Mouse (Mus musculus): ENCODE results near the gene Psmd14. TPM values are rescaled to one million over a fixed set of nuclear protein-coding genes. Genes with fewer than 3 reads are reported as not detected.

The Psmd14 gene
- polyA plus RNA-seq, 1 experiment = 101 TPM

- Histone ChIP-seq H3ac (ENCODE audit: control insufficient read depth, insufficient read length) (no peak overlapping the region), H3K4me3 (no peak overlapping the region), H3K27me3 (ENCODE audit: control insufficient read depth, insufficient read depth, insufficient read length) (no peaks in the 10 kb centered on the region), H3K36me3 (ENCODE audit: control insufficient read depth, insufficient read depth) (no peaks in the 10 kb centered on the region), H3K4me2 (ENCODE audit: low read depth) (no peak overlapping the region), H3K79me2 (ENCODE audit: control insufficient read depth, insufficient read depth) (no peaks in the 10 kb centered on the region)
- TF ChIP-seq USF1 (IDR thresholded peaks at IDR 0.05; ENCODE audit: low read depth) = no peak
- TF ChIP-seq TCF12 (IDR thresholded peaks at IDR 0.05; ENCODE audit: insufficient read depth, poor library complexity, severe bottlenecking) = no peak
- TF ChIP-seq POLR2AphosphoS2 (IDR thresholded peaks at IDR 0.05; ENCODE audit: insufficient read length, low read depth) = no peak
- no peak for TF ChIP-seq POLR2A (IDR thresholded peaks at IDR 0.05; ENCODE audit: insufficient read length, low read depth)
- TF ChIP-seq REST (IDR thresholded peaks at IDR 0.05; ENCODE audit: insufficient read depth, insufficient read length) = no peak
These were observed 43.2 kb upstream of the Psmd14 start for GRCm38 (mm10) chr2:61668260-61668659.

GRCm38 (mm10) chr2:61674555-61674954 lies 36.9 kb upstream of the Psmd14 start:
- no peaks in the 10 kb centered on the region for H3K27me3 ChIP-seq (ENCODE audit: control insufficient read depth, insufficient read depth, insufficient read length)
- TF ChIP-seq POLR2A (IDR thresholded peaks at IDR 0.05; ENCODE audit: insufficient read length, low read depth) (no peak), MYOD1 (IDR thresholded peaks at IDR 0.05; ENCODE audit: control insufficient read depth in 1 of 3, insufficient read length in 2 of 3, low read depth in 2 of 3) (no peak), POLR2AphosphoS2 (IDR thresholded peaks at IDR 0.05; ENCODE audit: insufficient read length, low read depth) (no peak), REST (IDR thresholded peaks at IDR 0.05; ENCODE audit: insufficient read depth, insufficient read length) (no peak), E2F4 (IDR thresholded peaks at IDR 0.05; ENCODE audit: insufficient read depth) (no peak), TCF3 (IDR thresholded peaks at IDR 0.05; ENCODE audit: insufficient read length, low read depth) (no peak), MAX (IDR thresholded peaks at IDR 0.05; ENCODE audit: low read depth) (no peak), SRF (IDR thresholded peaks at IDR 0.05; ENCODE audit: control insufficient read depth, insufficient read length, low read depth) (no peak)
- H3K79me2 ChIP-seq (ENCODE audit: control insufficient read depth, insufficient read depth) = no peaks in the 10 kb centered on the region
- H3ac ChIP-seq (ENCODE audit: control insufficient read depth, insufficient read length) = no peak overlapping the region
- H3K4me2 ChIP-seq (ENCODE audit: low read depth) = no peak overlapping the region
- no peak overlapping the region for H3K4me3 ChIP-seq
- H3K36me3 ChIP-seq (ENCODE audit: control insufficient read depth, insufficient read depth) = no peaks in the 10 kb centered on the region

DNA sequence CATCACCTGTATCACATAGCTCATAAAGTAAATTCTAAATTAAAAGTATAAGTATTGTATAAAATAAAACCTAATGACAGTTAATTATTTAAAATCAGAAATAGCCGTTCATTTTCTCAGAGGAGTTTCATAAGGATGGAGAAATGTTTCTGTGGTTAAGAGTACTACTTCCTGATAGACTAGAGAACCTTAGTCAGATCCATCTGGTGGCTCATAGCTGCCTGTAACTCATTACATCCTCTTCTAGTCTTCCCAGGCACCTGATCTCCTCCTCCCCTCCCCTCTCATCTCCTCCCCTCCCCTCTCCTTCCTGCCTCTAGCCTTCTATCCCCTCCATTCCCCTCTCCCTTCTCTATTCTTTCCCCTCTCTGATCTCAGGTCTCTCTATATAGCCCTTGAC lies 29.9 kb upstream of the Psmd14 start:
- H3K79me2 ChIP-seq (ENCODE audit: control insufficient read depth, insufficient read depth) = no peaks in the 10 kb centered on the region
- H3K4me3 ChIP-seq = no peak overlapping the region
- TF ChIP-seq CEBPB (IDR thresholded peaks at IDR 0.05; ENCODE audit: insufficient read depth, poor library complexity, severe bottlenecking) (no peak), POLR2A (IDR thresholded peaks at IDR 0.05; ENCODE audit: insufficient read length, low read depth) (no peak), POLR2AphosphoS2 (IDR thresholded peaks at IDR 0.05; ENCODE audit: insufficient read length, low read depth) (no peak), TCF3 (IDR thresholded peaks at IDR 0.05; ENCODE audit: insufficient read length, low read depth) (no peak), MYOG (IDR thresholded peaks at IDR 0.05; ENCODE audit: control insufficient read depth in 1 of 3, insufficient read depth in 1 of 3, insufficient read length in 2 of 3, low read depth in 2 of 3) (no peak), REST (IDR thresholded peaks at IDR 0.05; ENCODE audit: insufficient read depth, insufficient read length) (no peak), MAX (IDR thresholded peaks at IDR 0.05; ENCODE audit: low read depth) (no peak), E2F4 (IDR thresholded peaks at IDR 0.05; ENCODE audit: insufficient read depth) (no peak), MYOD1 (IDR thresholded peaks at IDR 0.05; ENCODE audit: control insufficient read depth in 1 of 3, insufficient read length in 2 of 3, low read depth in 2 of 3) (no peak), USF1 (IDR thresholded peaks at IDR 0.05; ENCODE audit: low read depth) (no peak), TCF12 (IDR thresholded peaks at IDR 0.05; ENCODE audit: insufficient read depth, poor library complexity, severe bottlenecking) (no peak), SRF (IDR thresholded peaks at IDR 0.05; ENCODE audit: control insufficient read depth, insufficient read length, low read depth) (no peak)
- no peak overlapping the region for H3K4me2 ChIP-seq (ENCODE audit: low read depth)
- no peaks in the 10 kb centered on the region for H3K36me3 ChIP-seq (ENCODE audit: control insufficient read depth, insufficient read depth)
- H3K27me3 ChIP-seq (ENCODE audit: control insufficient read depth, insufficient read depth, insufficient read length) = peaks cover 4% of the 10 kb centered on the region
- H3ac ChIP-seq (ENCODE audit: control insufficient read depth, insufficient read length) = no peak overlapping the region

DNA sequence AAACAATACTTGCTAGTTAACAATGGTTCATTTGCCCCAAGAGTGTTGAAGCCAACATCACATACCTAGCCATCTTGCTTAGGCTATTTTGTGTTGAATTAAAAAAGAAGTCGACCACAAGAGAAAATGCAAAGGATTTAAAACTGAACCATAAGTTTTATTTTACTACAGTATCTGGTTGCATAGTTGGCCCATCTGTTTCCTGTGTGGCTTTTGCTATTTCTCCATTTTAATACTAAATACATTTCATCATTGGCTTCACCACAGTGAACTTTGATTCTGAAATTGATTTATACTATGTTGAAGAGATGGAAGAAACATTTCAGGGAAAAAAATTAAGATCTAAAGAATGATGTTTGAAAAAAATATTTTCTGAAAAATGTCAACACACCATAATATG lies 25.0 kb upstream of the Psmd14 start:
- Histone ChIP-seq H3K79me2 (ENCODE audit: control insufficient read depth, insufficient read depth) (no peaks in the 10 kb centered on the region), H3K4me2 (ENCODE audit: low read depth) (no peak overlapping the region), H3K27me3 (ENCODE audit: control insufficient read depth, insufficient read depth, insufficient read length) (no peaks in the 10 kb centered on the region), H3ac (ENCODE audit: control insufficient read depth, insufficient read length) (no peak overlapping the region), H3K4me3 (no peak overlapping the region), H3K36me3 (ENCODE audit: control insufficient read depth, insufficient read depth) (no peaks in the 10 kb centered on the region)
- TF ChIP-seq MYOD1 (IDR thresholded peaks at IDR 0.05; ENCODE audit: control insufficient read depth in 1 of 3, insufficient read length in 2 of 3, low read depth in 2 of 3) (no peak), SRF (IDR thresholded peaks at IDR 0.05; ENCODE audit: control insufficient read depth, insufficient read length, low read depth) (no peak), TCF3 (IDR thresholded peaks at IDR 0.05; ENCODE audit: insufficient read length, low read depth) (no peak), E2F4 (IDR thresholded peaks at IDR 0.05; ENCODE audit: insufficient read depth) (no peak), TCF12 (IDR thresholded peaks at IDR 0.05; ENCODE audit: insufficient read depth, poor library complexity, severe bottlenecking) (no peak), USF1 (IDR thresholded peaks at IDR 0.05; ENCODE audit: low read depth) (no peak), MYOG (IDR thresholded peaks at IDR 0.05; ENCODE audit: control insufficient read depth in 1 of 3, insufficient read depth in 1 of 3, insufficient read length in 2 of 3, low read depth in 2 of 3) (no peak), MAX (IDR thresholded peaks at IDR 0.05; ENCODE audit: low read depth) (no peak), CEBPB (IDR thresholded peaks at IDR 0.05; ENCODE audit: insufficient read depth, poor library complexity, severe bottlenecking) (no peak)

GRCm38 (mm10) chr2:61689086-61689485 lies 22.4 kb upstream of the Psmd14 start:
- TF ChIP-seq SRF (IDR thresholded peaks at IDR 0.05; ENCODE audit: control insufficient read depth, insufficient read length, low read depth) (no peak), POLR2AphosphoS2 (IDR thresholded peaks at IDR 0.05; ENCODE audit: insufficient read length, low read depth) (no peak), POLR2A (IDR thresholded peaks at IDR 0.05; ENCODE audit: insufficient read length, low read depth) (no peak), MYOG (IDR thresholded peaks at IDR 0.05; ENCODE audit: control insufficient read depth in 1 of 3, insufficient read depth in 1 of 3, insufficient read length in 2 of 3, low read depth in 2 of 3) (no peak), TCF12 (IDR thresholded peaks at IDR 0.05; ENCODE audit: insufficient read depth, poor library complexity, severe bottlenecking) (no peak), MYOD1 (IDR thresholded peaks at IDR 0.05; ENCODE audit: control insufficient read depth in 1 of 3, insufficient read length in 2 of 3, low read depth in 2 of 3) (no peak), CEBPB (IDR thresholded peaks at IDR 0.05; ENCODE audit: insufficient read depth, poor library complexity, severe bottlenecking) (no peak), USF1 (IDR thresholded peaks at IDR 0.05; ENCODE audit: low read depth) (no peak), MAX (IDR thresholded peaks at IDR 0.05; ENCODE audit: low read depth) (no peak), TCF3 (IDR thresholded peaks at IDR 0.05; ENCODE audit: insufficient read length, low read depth) (no peak), REST (IDR thresholded peaks at IDR 0.05; ENCODE audit: insufficient read depth, insufficient read length) (no peak), E2F4 (IDR thresholded peaks at IDR 0.05; ENCODE audit: insufficient read depth) (no peak)

More at GRCm38 (mm10) chr2:61689086-61689485, 22.4 kb upstream of the Psmd14 start:
- no peak overlapping the region for H3K4me2 ChIP-seq (ENCODE audit: low read depth)
- H3K4me3 ChIP-seq = no peak overlapping the region
- no peaks in the 10 kb centered on the region for H3K79me2 ChIP-seq (ENCODE audit: control insufficient read depth, insufficient read depth)
- no peak overlapping the region for H3ac ChIP-seq (ENCODE audit: control insufficient read depth, insufficient read length)
- no peaks in the 10 kb centered on the region for H3K27me3 ChIP-seq (ENCODE audit: control insufficient read depth, insufficient read depth, insufficient read length)
- H3K36me3 ChIP-seq (ENCODE audit: control insufficient read depth, insufficient read depth) = no peaks in the 10 kb centered on the region

Data from myocyte (in vitro differentiated cells).